In the genomic region with DNA sequence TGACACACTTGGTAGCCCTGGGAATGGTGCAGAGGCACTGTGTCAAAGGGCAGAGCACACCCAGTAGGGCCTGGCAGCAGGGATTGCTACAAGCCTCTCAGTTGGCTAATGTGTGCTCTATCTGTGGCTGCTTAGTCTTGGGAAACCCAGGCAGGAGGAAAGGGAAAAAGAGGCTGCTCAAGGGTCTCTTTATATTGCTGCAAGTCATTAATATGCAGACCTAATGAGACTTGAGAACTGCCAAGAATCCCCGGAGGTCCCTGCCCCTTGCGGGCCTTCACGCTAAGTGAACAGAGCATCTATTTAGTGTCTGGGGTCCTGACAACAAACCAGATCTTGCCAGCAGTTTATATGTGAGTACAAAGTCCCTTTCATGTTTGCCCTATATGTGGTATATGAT, we compare ENCODE assay signal across 9 mouse cellular contexts. TPM values are rescaled to one million over a fixed set of nuclear protein-coding genes. Genes with fewer than 3 reads are reported as not detected.
A peak's percentile ranks its signal among the peaks of the same experiment; 100 is the strongest.
DNase-seq lines count a peak whose midpoint lies in the region; ATAC-seq and TF ChIP-seq lines count a peak whose summit lies in the region.
"Had no signal": no experiment of that assay in that cellular context is flagged by ENCODE, and none has a peak within 500 bp of the region (broad histone marks: within the 10 kb centered on the region; RNA-seq: fewer than 3 reads in every experiment).

No protein-coding gene starts in this region.

- H3K4me1 ChIP-seq in liver, postnatal 0 days (ENCODE audit: insufficient read depth), result no peaks in the 10 kb centered on the region; the same call in 1 of the 2 replicates

- WGBS in liver, postnatal 0 days (ENCODE audit: insufficient replicate concordance), result 84% methylated on average over 3 of the region's 3 CpGs

- H3K36me3 ChIP-seq in liver, postnatal 0 days (replicated peaks; ENCODE audit: insufficient read depth, low read length), result no peaks in the 10 kb centered on the region

- no peak for ATAC-seq in cerebellum, adult (ENCODE audit: insufficient number of reproducible peaks, low FRiP score, low TSS enrichment)
- no peak for ATAC-seq in liver, postnatal 0 days

- intact Hi-C loops in left cerebral cortex, postnatal 4 days (cut with DNase I), result no loop called here

- no peak overlapping the region for H3K9ac ChIP-seq in liver, postnatal 0 days (replicated peaks)

- TF ChIP-seq CTCF in liver, postnatal 0 days (IDR thresholded peaks at IDR 0.05; ENCODE audit: low read depth), result no peak

- H3K27ac ChIP-seq in liver, postnatal 0 days (ENCODE audit: low read depth), result no peak overlapping the region

- H3K9me3 ChIP-seq in liver, postnatal 0 days (ENCODE audit: low read length), result no peaks in the 10 kb centered on the region

- peaks cover 25% of the 10 kb centered on the region for H3K27me3 ChIP-seq in liver, postnatal 0 days (ENCODE audit: insufficient read depth, low read length)

- H3K4me3 ChIP-seq in liver, postnatal 0 days (ENCODE audit: low read depth, low read length), result no peak overlapping the region

- TF ChIP-seq EP300 in liver, postnatal 0 days (IDR thresholded peaks at IDR 0.05; ENCODE audit: low read depth), result no peak

- no peak overlapping the region for H3K4me2 ChIP-seq in liver, postnatal 0 days (ENCODE audit: low read depth, low read length)

- peak; percentile 4 for DNase-seq in cerebellum, adult 11-12 months
- DNase-seq in right cerebral cortex, postnatal 25 days, result peak; percentile 23
- no peak for DNase-seq in right cerebral cortex, adult 18-20 months
- peak; percentile 47 for DNase-seq in left cerebral cortex, postnatal 4 days
- no peak for DNase-seq in urinary bladder, postnatal 14 days (ENCODE audit: low spot score)
- DNase-seq in adrenal gland, postnatal 36 days, result no peak
- DNase-seq in liver, postnatal 0 days, result no peak
- DNase-seq: lung, adult 2 months had no signal

RNA-seq across cellular contexts. Expression of gene Pcdh10, which starts 6.8 kb away (rescaled TPM):
- total RNA-seq in left cerebral cortex, postnatal 4 days (2021), result 100 to 1,000 TPM; 166 to 188 TPM
- total RNA-seq in adrenal gland, postnatal 36 days (2021), result 1 to 10 TPM; 3.0 to 4.2 TPM
- not detected in 2 replicates for polyA plus RNA-seq in liver, postnatal 0 days (2015; fragmentation: Nextera tagmentation; extraction: Ambion mirVana)

Comparison
In these comparisons a context has a peak if more than half of its experiments do, and no peak if none do; other contexts are left out.
1. DNase-seq: peak in cerebellum, adult 11-12 months (single experiment), right cerebral cortex, postnatal 25 days (single experiment) and left cerebral cortex, postnatal 4 days (single experiment); none in right cerebral cortex, adult 18-20 months (single experiment), urinary bladder, postnatal 14 days (single experiment), adrenal gland, postnatal 36 days (0 of 2) and liver, postnatal 0 days (single experiment).
2. RNA of gene Pcdh10, which starts 6.8 kb away (total RNA-seq): 166 to 188 TPM in left cerebral cortex, postnatal 4 days; 3.0 to 4.2 TPM in adrenal gland, postnatal 36 days; every median in the first group is over 10 times any median in the second.